ENCODE assay signal across 9 mouse cellular contexts in genomic region chr7:25390054-25390770, GRCm38 (mm10). TPM values are rescaled to one million over a fixed set of nuclear protein-coding genes. Genes with fewer than 3 reads are reported as not detected.
DNase-seq lines count a peak whose midpoint lies in the region; ATAC-seq and TF ChIP-seq lines count a peak whose summit lies in the region.
"Had no signal": no experiment of that assay in that cellular context is flagged by ENCODE, and none has a peak within 500 bp of the region (broad histone marks: within the 10 kb centered on the region; RNA-seq: fewer than 3 reads in every experiment).

No protein-coding gene starts in this region.

- no peak overlapping the region for H3K27ac ChIP-seq in forebrain, embryonic 13.5 days
- no peak overlapping the region for H3K27ac ChIP-seq in forebrain, embryonic 12.5 days
- no peak overlapping the region for H3K27ac ChIP-seq in MEL (ENCODE audit: control insufficient read depth, low read depth, low read length)
- 0 out of 2 replicates have a peak overlapping the region, but pooled peaks have one; percentile 3 for H3K27ac ChIP-seq in hindbrain, embryonic 16.5 days (ENCODE audit: low read depth, low read length)
- no peak overlapping the region for H3K27ac ChIP-seq in forebrain, embryonic 14.5 days (ENCODE audit: low read depth, low read length)

- no peaks in the 10 kb centered on the region for H3K9me3 ChIP-seq in forebrain, embryonic 13.5 days (replicated peaks)
- no peaks in the 10 kb centered on the region for H3K9me3 ChIP-seq in forebrain, embryonic 12.5 days
- no peaks in the 10 kb centered on the region for H3K9me3 ChIP-seq in MEL (replicated peaks; ENCODE audit: insufficient read depth, low read length)
- H3K9me3 ChIP-seq in hindbrain, embryonic 16.5 days (ENCODE audit: control insufficient read depth, low read length) = no peaks in the 10 kb centered on the region
- H3K9me3 ChIP-seq in forebrain, embryonic 14.5 days (replicated peaks; ENCODE audit: control insufficient read depth, low read length) = no peaks in the 10 kb centered on the region
- H3K9me3 ChIP-seq: limb, embryonic 12.5 days had no signal

- 43% methylated on average over 8 of the region's 8 CpGs for WGBS in forebrain, embryonic 13.5 days
- 36% methylated on average over 8 of the region's 8 CpGs for WGBS in forebrain, embryonic 12.5 days
- 41% methylated on average over 8 of the region's 8 CpGs for WGBS in hindbrain, embryonic 16.5 days
- 40% methylated on average over 8 of the region's 8 CpGs for WGBS in forebrain, embryonic 14.5 days

- H3K4me1 ChIP-seq in forebrain, embryonic 13.5 days = peaks cover 34% of the 10 kb centered on the region
- H3K4me1 ChIP-seq in forebrain, embryonic 12.5 days = peaks cover 24% of the 10 kb centered on the region
- H3K4me1 ChIP-seq in MEL (ENCODE audit: control insufficient read depth in 1 of 2, insufficient read depth in 2 of 2, low read length in 2 of 2) = peaks cover 22 to 37% of the 10 kb centered on the region in 2 experiments
- H3K4me1 ChIP-seq in hindbrain, embryonic 16.5 days (ENCODE audit: control insufficient read depth, insufficient read depth, low read depth, low read length) = peaks cover 36% of the 10 kb centered on the region
- peaks cover 12% of the 10 kb centered on the region for H3K4me1 ChIP-seq in forebrain, embryonic 14.5 days (ENCODE audit: control insufficient read depth, insufficient read depth, low read length)

- H3K4me3 ChIP-seq in forebrain, embryonic 13.5 days = no peak overlapping the region
- H3K4me3 ChIP-seq in forebrain, embryonic 12.5 days (replicated peaks) = no peak overlapping the region
- no peak overlapping the region for H3K4me3 ChIP-seq in MEL (ENCODE audit: control insufficient read depth in 1 of 2, insufficient read depth in 1 of 2, low read depth in 2 of 2, low read length in 2 of 2)
- H3K4me3 ChIP-seq in hindbrain, embryonic 16.5 days (ENCODE audit: low read length) = no peak overlapping the region
- H3K4me3 ChIP-seq in forebrain, embryonic 14.5 days (ENCODE audit: low read depth, low read length) = no peak overlapping the region
- H3K4me3 ChIP-seq: limb, embryonic 12.5 days had no signal

- peak overlapping the region; percentile 23; the same call in 1 of the 2 replicates for H3K9ac ChIP-seq in forebrain, embryonic 13.5 days
- H3K9ac ChIP-seq in forebrain, embryonic 12.5 days = no peak overlapping the region; the same call in 1 of the 2 replicates
- peak overlapping the region; percentile 34; the same call in 1 of the 2 replicates for H3K9ac ChIP-seq in MEL (ENCODE audit: control insufficient read depth, low read depth, low read length, poor library complexity, severe bottlenecking)
- peak overlapping the region; percentile 15; the same call in 1 of the 2 replicates for H3K9ac ChIP-seq in hindbrain, embryonic 16.5 days (ENCODE audit: low read depth, low read length)
- H3K9ac ChIP-seq in forebrain, embryonic 14.5 days (ENCODE audit: low read length) = no peak overlapping the region; the same call in 1 of the 2 replicates
- H3K9ac ChIP-seq: limb, embryonic 12.5 days had no signal

- peak in 1 of 2 experiments; percentile 32; a peak in 2 of 4 replicates for TF ChIP-seq EP300 in MEL (IDR thresholded peaks at IDR 0.05; ENCODE audit: low read depth in 1 of 2, low read length in 2 of 2)

- no peak for TF ChIP-seq RAD21 in MEL (IDR thresholded peaks at IDR 0.05; ENCODE audit: low read depth, low read length)

- H3K36me3 ChIP-seq in forebrain, embryonic 13.5 days (ENCODE audit: poor library complexity, severe bottlenecking) = peaks cover 31% of the 10 kb centered on the region
- H3K36me3 ChIP-seq in forebrain, embryonic 12.5 days (replicated peaks) = peaks cover 31% of the 10 kb centered on the region
- H3K36me3 ChIP-seq in MEL (ENCODE audit: control insufficient read depth in 1 of 2, insufficient read depth in 2 of 2, low read length in 2 of 2) = peaks cover 0 to 28% of the 10 kb centered on the region in 2 experiments; a peak in 2 of 4 replicates
- peaks cover 9% of the 10 kb centered on the region for H3K36me3 ChIP-seq in hindbrain, embryonic 16.5 days (ENCODE audit: control insufficient read depth, insufficient read depth, low read length)
- peaks cover 35% of the 10 kb centered on the region for H3K36me3 ChIP-seq in forebrain, embryonic 14.5 days (ENCODE audit: control insufficient read depth, insufficient read depth, low read length)

- H3K27me3 ChIP-seq in forebrain, embryonic 13.5 days = 0 out of 2 replicates have a peak, but pooled peaks cover 4% of the 10 kb centered on the region
- peaks cover 8% of the 10 kb centered on the region; the same call in 1 of the 2 replicates for H3K27me3 ChIP-seq in forebrain, embryonic 12.5 days
- no peaks in the 10 kb centered on the region for H3K27me3 ChIP-seq in MEL (ENCODE audit: control insufficient read depth in 1 of 2, insufficient read depth in 2 of 2, low read length in 2 of 2)
- H3K27me3 ChIP-seq in hindbrain, embryonic 16.5 days (replicated peaks; ENCODE audit: control insufficient read depth, insufficient read depth, low read length) = no peaks in the 10 kb centered on the region
- no peaks in the 10 kb centered on the region for H3K27me3 ChIP-seq in forebrain, embryonic 14.5 days (replicated peaks; ENCODE audit: control insufficient read depth, insufficient read depth, low read length)
- H3K27me3 ChIP-seq: limb, embryonic 12.5 days had no signal

- no peaks in the 10 kb centered on the region; the same call in 1 of the 2 replicates for H3K79me2 ChIP-seq in MEL (ENCODE audit: control insufficient read depth, insufficient read depth, low read length, poor library complexity)

- TF ChIP-seq POLR2A in MEL (IDR thresholded peaks at IDR 0.05; ENCODE audit: control insufficient read depth in 1 of 2, insufficient read depth in 1 of 2, low read depth in 1 of 2, low read length in 2 of 2, poor library complexity in 1 of 2) = no peak

- H3K4me2 ChIP-seq in forebrain, embryonic 13.5 days = no peak overlapping the region
- H3K4me2 ChIP-seq in forebrain, embryonic 12.5 days = no peak overlapping the region
- no peak overlapping the region for H3K4me2 ChIP-seq in hindbrain, embryonic 16.5 days (ENCODE audit: low read length)
- H3K4me2 ChIP-seq in forebrain, embryonic 14.5 days (ENCODE audit: low read length) = no peak overlapping the region
- H3K4me2 ChIP-seq: limb, embryonic 12.5 days had no signal

- ATAC-seq in forebrain, embryonic 13.5 days = no peak
- ATAC-seq in forebrain, embryonic 12.5 days (ENCODE audit: low FRiP score) = no peak
- peak; percentile 95 for ATAC-seq in erythroblast, adult 5-6 weeks (replicated peaks; ENCODE audit: low FRiP score, poor library complexity, severe bottlenecking)
- ATAC-seq in hindbrain, embryonic 16.5 days = no peak
- no peak for ATAC-seq in CD4-positive, CD25-positive, alpha-beta regulatory T cell, adult 4 months
- ATAC-seq in forebrain, embryonic 14.5 days = no peak

- no peak for TF ChIP-seq CTCF in MEL (IDR thresholded peaks at IDR 0.05 in 2 of 3, conservative IDR thresholded peaks at IDR 0.05 in 1 of 3; ENCODE audit: control insufficient read depth in 1 of 3, insufficient read depth in 1 of 3, low read depth in 2 of 3, low read length in 3 of 3, poor library complexity in 1 of 3, severe bottlenecking in 1 of 3)

- DNase-seq in MEL (ENCODE audit: low read depth, low spot score) = peak; percentile 74
- DNase-seq in lung, adult 18-20 months = peak; percentile 84 to 89
- DNase-seq in forebrain, embryonic 14.5 days (ENCODE audit: low spot score) = no peak

RNA-seq across cellular contexts. Expression of gene Lipe, which starts 8.3 kb away (rescaled TPM):
- polyA plus RNA-seq in forebrain, embryonic 13.5 days (2015; fragmentation: Nextera tagmentation; extraction: Ambion mirVana) = 10.6 and 11.9 TPM in 2 replicates
- 7.6 and 8.8 TPM in 2 replicates for polyA plus RNA-seq in forebrain, embryonic 12.5 days (2016; fragmentation: Nextera tagmentation; extraction: Ambion mirVana)
- 4.1 and 4.5 TPM in 2 replicates for total RNA-seq in MEL (2012; rRNA removed)
- 10 to 100 TPM in 1 of 2 experiments, not detected in 1; 15.4 TPM for polyA plus RNA-seq in MEL (2012; ENCODE audit: insufficient read depth in 1 of 2, insufficient read length in 2 of 2, low read depth in 1 of 2, low replicate concordance in 2 of 2, missing spikeins in 1 of 2)
- 2.5 and 11.3 TPM in 2 replicates for total RNA-seq in erythroblast, adult 5-6 weeks (2015; ENCODE audit: low replicate concordance)
- 4.5 and 6.7 TPM in 2 replicates for total RNA-seq in erythroblast, adult 5-6 weeks (2017; ENCODE audit: low replicate concordance)
- polyA plus RNA-seq in hindbrain, embryonic 16.5 days (2015; fragmentation: Nextera tagmentation; extraction: Ambion mirVana) = 12.4 TPM in 2 replicates
- polyA plus RNA-seq in CD4-positive, CD25-positive, alpha-beta regulatory T cell, adult 4 months (2017; shearing (Covaris generic)) = 10 to 100 TPM; 14.2 to 24.4 TPM
- 5.3 and 8.3 TPM in 2 replicates for polyA plus RNA-seq in forebrain, embryonic 14.5 days (2014; fragmentation: Nextera tagmentation; extraction: Ambion mirVana)

RNA-seq across cellular contexts. Expression of gene Cnfn, which starts 20.7 kb away (rescaled TPM):
- not detected in 2 replicates for polyA plus RNA-seq in forebrain, embryonic 13.5 days (2015; fragmentation: Nextera tagmentation; extraction: Ambion mirVana)
- polyA plus RNA-seq in forebrain, embryonic 12.5 days (2016; fragmentation: Nextera tagmentation; extraction: Ambion mirVana) = not detected in 2 replicates
- total RNA-seq in MEL (2012; rRNA removed) = not detected in 2 replicates
- not detected for polyA plus RNA-seq in MEL (2012; ENCODE audit: insufficient read depth in 1 of 2, insufficient read length in 2 of 2, low read depth in 1 of 2, low replicate concordance in 2 of 2, missing spikeins in 1 of 2)
- total RNA-seq in erythroblast, adult 5-6 weeks (2015; ENCODE audit: low replicate concordance) = not detected in 2 replicates
- not detected in 2 replicates for total RNA-seq in erythroblast, adult 5-6 weeks (2017; ENCODE audit: low replicate concordance)
- 0.54 and 0.90 TPM in 2 replicates for polyA plus RNA-seq in hindbrain, embryonic 16.5 days (2015; fragmentation: Nextera tagmentation; extraction: Ambion mirVana)
- polyA plus RNA-seq in CD4-positive, CD25-positive, alpha-beta regulatory T cell, adult 4 months (2017; shearing (Covaris generic)) = not detected
- not detected in 2 replicates for polyA plus RNA-seq in forebrain, embryonic 14.5 days (2014; fragmentation: Nextera tagmentation; extraction: Ambion mirVana)
- polyA plus RNA-seq: limb, embryonic 12.5 days had no signal

RNA-seq across cellular contexts. Expression of gene Cxcl17, which starts 22.5 kb away (rescaled TPM):
- 0.40 and 0.45 TPM in 2 replicates for polyA plus RNA-seq in forebrain, embryonic 13.5 days (2015; fragmentation: Nextera tagmentation; extraction: Ambion mirVana)
- 0.27 and 0.52 TPM in 2 replicates for polyA plus RNA-seq in forebrain, embryonic 12.5 days (2016; fragmentation: Nextera tagmentation; extraction: Ambion mirVana)
- not detected in 2 replicates for total RNA-seq in MEL (2012; rRNA removed)
- polyA plus RNA-seq in MEL (2012; ENCODE audit: insufficient read depth in 1 of 2, insufficient read length in 2 of 2, low read depth in 1 of 2, low replicate concordance in 2 of 2, missing spikeins in 1 of 2) = not detected
- total RNA-seq in erythroblast, adult 5-6 weeks (2015; ENCODE audit: low replicate concordance) = not detected in 2 replicates
- total RNA-seq in erythroblast, adult 5-6 weeks (2017; ENCODE audit: low replicate concordance) = not detected in 2 replicates
- polyA plus RNA-seq in hindbrain, embryonic 16.5 days (2015; fragmentation: Nextera tagmentation; extraction: Ambion mirVana) = 0.65 and 1.1 TPM in 2 replicates
- not detected for polyA plus RNA-seq in CD4-positive, CD25-positive, alpha-beta regulatory T cell, adult 4 months (2017; shearing (Covaris generic))
- polyA plus RNA-seq in forebrain, embryonic 14.5 days (2014; fragmentation: Nextera tagmentation; extraction: Ambion mirVana) = not detected in 2 replicates

Comparison
In these comparisons a context has a peak if more than half of its experiments do, and no peak if none do; other contexts are left out.
1. H3K9ac ChIP-seq: peak in forebrain, embryonic 13.5 days (single experiment), MEL (single experiment) and hindbrain, embryonic 16.5 days (single experiment); none in forebrain, embryonic 12.5 days (single experiment) and forebrain, embryonic 14.5 days (single experiment).